Comparison of ENCODE assay signal across 11 mouse cellular contexts in genomic region chr11:120206069-120206668, GRCm38 (mm10). TPM values are rescaled to one million over a fixed set of nuclear protein-coding genes. Genes with fewer than 3 reads are reported as not detected.
DNase-seq lines count a peak whose midpoint lies in the region; ATAC-seq and TF ChIP-seq lines count a peak whose summit lies in the region.
"Had no signal": no experiment of that assay in that cellular context is flagged by ENCODE, and none has a peak within 500 bp of the region (broad histone marks: within the 10 kb centered on the region; RNA-seq: fewer than 3 reads in every experiment).

No protein-coding gene starts in this region.

- TF ChIP-seq POLR2A in heart, adult 2 months (IDR thresholded peaks at IDR 0.05; ENCODE audit: insufficient read depth, low read depth, low read length), result no peak

- H3K9ac ChIP-seq in heart, adult 2 months (ENCODE audit: low read depth, low read length), result no peak overlapping the region
- H3K9ac ChIP-seq in liver, postnatal 0 days (replicated peaks), result no peak overlapping the region
- H3K9ac ChIP-seq in liver, embryonic 11.5 days (ENCODE audit: low read depth, low read length), result no peak overlapping the region
- no peak overlapping the region for H3K9ac ChIP-seq in heart, postnatal 0 days (replicated peaks; ENCODE audit: low read depth, low read length)
- no peak overlapping the region for H3K9ac ChIP-seq in neural tube, embryonic 15.5 days (replicated peaks)

- no peak for TF ChIP-seq EP300 in heart, adult 2 months (IDR thresholded peaks at IDR 0.05; ENCODE audit: insufficient read depth, low read depth, low read length)
- no peak for TF ChIP-seq EP300 in liver, postnatal 0 days (IDR thresholded peaks at IDR 0.05; ENCODE audit: low read depth)
- peak; percentile 12; the same call in 1 of the 2 replicates for TF ChIP-seq EP300 in heart, postnatal 0 days (IDR thresholded peaks at IDR 0.05; ENCODE audit: low read depth)

- no peaks in the 10 kb centered on the region for H3K9me3 ChIP-seq in liver, postnatal 0 days (ENCODE audit: low read length)
- H3K9me3 ChIP-seq in liver, embryonic 11.5 days (ENCODE audit: control insufficient read depth, low read length), result no peaks in the 10 kb centered on the region; the same call in 1 of the 2 replicates
- no peaks in the 10 kb centered on the region for H3K9me3 ChIP-seq in heart, postnatal 0 days (replicated peaks; ENCODE audit: control insufficient read depth, low read length)
- H3K9me3 ChIP-seq in neural tube, embryonic 15.5 days (replicated peaks), result no peaks in the 10 kb centered on the region

- intact Hi-C loops in heart, adult 2 months (cut with DNase I), result loop anchor here (2.0 kb wide), 1 partner anchor 93 kb away; no protein-coding TSS in a partner anchor
- intact Hi-C loops in heart, postnatal 36 days (cut with DNase I), result loop anchor here (2.0 kb wide), 1 partner anchor 95 kb away; no protein-coding TSS in a partner anchor

- H3K36me3 ChIP-seq in heart, adult 2 months (ENCODE audit: control insufficient read depth, insufficient read depth, low read length), result no peaks in the 10 kb centered on the region
- no peaks in the 10 kb centered on the region for H3K36me3 ChIP-seq in liver, postnatal 0 days (replicated peaks; ENCODE audit: insufficient read depth, low read length)
- H3K36me3 ChIP-seq in liver, embryonic 11.5 days (ENCODE audit: control insufficient read depth, insufficient read depth, low read length), result no peaks in the 10 kb centered on the region
- H3K36me3 ChIP-seq in heart, postnatal 0 days (replicated peaks; ENCODE audit: control insufficient read depth, insufficient read depth, low read length), result no peaks in the 10 kb centered on the region
- H3K36me3 ChIP-seq in neural tube, embryonic 15.5 days, result no peaks in the 10 kb centered on the region

- peak overlapping the region; percentile 78 for H3K27ac ChIP-seq in heart, adult 2 months
- no peak overlapping the region for H3K27ac ChIP-seq in liver, postnatal 0 days (ENCODE audit: low read depth)
- no peak overlapping the region for H3K27ac ChIP-seq in liver, embryonic 11.5 days (ENCODE audit: low read depth, low read length)
- H3K27ac ChIP-seq in heart, postnatal 0 days (ENCODE audit: low read depth), result peak overlapping the region; percentile 83
- H3K27ac ChIP-seq in neural tube, embryonic 15.5 days (replicated peaks), result 0 out of 2 replicates have a peak overlapping the region, but pooled peaks have one; percentile 18

- peak; percentile 54 for ATAC-seq in liver, postnatal 0 days
- ATAC-seq in liver, embryonic 11.5 days (replicated peaks; ENCODE audit: low FRiP score), result no peak
- ATAC-seq in heart, postnatal 0 days (ENCODE audit: insufficient read depth, low read depth), result no peak
- no peak for ATAC-seq in neural tube, embryonic 15.5 days (ENCODE audit: low FRiP score)
- ATAC-seq: hindbrain, embryonic 16.5 days had no signal

- no peaks in the 10 kb centered on the region for H3K79me2 ChIP-seq in heart, adult 2 months (replicated peaks; ENCODE audit: control insufficient read depth, insufficient read depth, low read length)

- peaks cover 12% of the 10 kb centered on the region for H3K4me1 ChIP-seq in heart, adult 2 months (ENCODE audit: control insufficient read depth, insufficient read depth, low read length)
- peaks cover 9% of the 10 kb centered on the region for H3K4me1 ChIP-seq in liver, postnatal 0 days (ENCODE audit: insufficient read depth)
- 0 out of 2 replicates have a peak, but pooled peaks cover 2% of the 10 kb centered on the region for H3K4me1 ChIP-seq in liver, embryonic 11.5 days (replicated peaks; ENCODE audit: control insufficient read depth, insufficient read depth, low read length)
- H3K4me1 ChIP-seq in heart, postnatal 0 days (ENCODE audit: control insufficient read depth, insufficient read depth), result peaks cover 17% of the 10 kb centered on the region; the same call in 1 of the 2 replicates
- peaks cover 7% of the 10 kb centered on the region; the same call in 1 of the 2 replicates for H3K4me1 ChIP-seq in neural tube, embryonic 15.5 days

- no peak overlapping the region for H3K4me3 ChIP-seq in heart, adult 2 months
- H3K4me3 ChIP-seq in liver, postnatal 0 days (ENCODE audit: low read depth, low read length), result no peak overlapping the region
- no peak overlapping the region for H3K4me3 ChIP-seq in liver, embryonic 11.5 days (ENCODE audit: low read depth, low read length)
- H3K4me3 ChIP-seq in heart, postnatal 0 days (ENCODE audit: low read depth, low read length), result no peak overlapping the region
- no peak overlapping the region for H3K4me3 ChIP-seq in neural tube, embryonic 15.5 days (replicated peaks)

- TF ChIP-seq CTCF in heart, adult 2 months (IDR thresholded peaks at IDR 0.05), result peak; percentile 9; the same call in 1 of the 2 replicates
- TF ChIP-seq CTCF in liver, postnatal 0 days (IDR thresholded peaks at IDR 0.05; ENCODE audit: low read depth), result 0 out of 2 replicates have a peak, but pooled peaks have one; percentile 12
- no peak for TF ChIP-seq CTCF in heart, postnatal 0 days (IDR thresholded peaks at IDR 0.05; ENCODE audit: low read depth)

- no peaks in the 10 kb centered on the region for H3K27me3 ChIP-seq in heart, adult 2 months (ENCODE audit: control insufficient read depth, insufficient read depth, low read length)
- no peaks in the 10 kb centered on the region for H3K27me3 ChIP-seq in liver, postnatal 0 days (ENCODE audit: insufficient read depth, low read length)
- no peaks in the 10 kb centered on the region for H3K27me3 ChIP-seq in liver, embryonic 11.5 days (replicated peaks; ENCODE audit: control insufficient read depth, insufficient read depth, low read length)
- no peaks in the 10 kb centered on the region for H3K27me3 ChIP-seq in heart, postnatal 0 days (ENCODE audit: control insufficient read depth, insufficient read depth, low read length)
- no peaks in the 10 kb centered on the region for H3K27me3 ChIP-seq in neural tube, embryonic 15.5 days (replicated peaks)

- no peak overlapping the region for H3K4me2 ChIP-seq in liver, postnatal 0 days (ENCODE audit: low read depth, low read length)
- H3K4me2 ChIP-seq in liver, embryonic 11.5 days, result no peak overlapping the region
- no peak overlapping the region for H3K4me2 ChIP-seq in heart, postnatal 0 days (ENCODE audit: low read depth, low read length)
- no peak overlapping the region for H3K4me2 ChIP-seq in neural tube, embryonic 15.5 days
- H3K4me2 ChIP-seq: midbrain, embryonic 11.5 days had no signal

- no peak for DNase-seq in heart, adult 2 months
- no peak for DNase-seq in heart, postnatal 36 days
- DNase-seq in liver, postnatal 0 days, result peak; percentile 21
- no peak for DNase-seq in liver, embryonic 11.5 days (ENCODE audit: low spot score)
- DNase-seq in heart, postnatal 0 days (ENCODE audit: low spot score), result peak; percentile 16
- DNase-seq in adrenal gland, postnatal 4 days (ENCODE audit: low spot score in 2 of 2), result no peak
- no peak for DNase-seq in layer of hippocampus, postnatal 36 days
- DNase-seq: B cell, adult 2 months had no signal

- 42% methylated on average over 9 of the region's 9 CpGs for WGBS in heart, adult 2 months
- WGBS in liver, postnatal 0 days (ENCODE audit: insufficient replicate concordance), result 55% methylated on average over 9 of the region's 9 CpGs
- 70% methylated on average over 9 of the region's 9 CpGs for WGBS in liver, embryonic 11.5 days
- 43% methylated on average over 9 of the region's 9 CpGs for WGBS in heart, postnatal 0 days
- 60% methylated on average over 9 of the region's 9 CpGs for WGBS in neural tube, embryonic 15.5 days

RNA-seq across cellular contexts. Expression of gene Bahcc1, which starts 26.6 kb away (rescaled TPM):
- 1 to 10 TPM; 5.4 to 9.7 TPM for total RNA-seq in heart, adult 2 months (2021)
- polyA plus RNA-seq in heart, adult 2 months (2012; rRNA removed), result 5.9 and 6.4 TPM in 2 replicates
- 10 to 100 TPM in 1 of 2 experiments, 1 to 10 TPM in 1; 8.5 to 11.2 TPM for total RNA-seq in heart, postnatal 36 days (2021)
- 1.1 and 1.2 TPM in 2 replicates for polyA plus RNA-seq in liver, postnatal 0 days (2015; fragmentation: Nextera tagmentation; extraction: Ambion mirVana)
- polyA plus RNA-seq in liver, embryonic 11.5 days (2014; fragmentation: Nextera tagmentation; extraction: Ambion mirVana), result 6.7 and 8.8 TPM in 2 replicates
- 12.2 and 13.1 TPM in 2 replicates for total RNA-seq in heart, postnatal 0 days (2014; rRNA removed; ENCODE audit: low replicate concordance)
- polyA plus RNA-seq in heart, postnatal 0 days (2015; fragmentation: Nextera tagmentation; extraction: Ambion mirVana), result 2.8 and 3.5 TPM in 2 replicates
- 8.7 and 10.4 TPM in 2 replicates for polyA plus RNA-seq in neural tube, embryonic 15.5 days (2015; fragmentation: Nextera tagmentation; extraction: Ambion mirVana)
- 10 to 100 TPM; 25.3 to 26.7 TPM for total RNA-seq in adrenal gland, postnatal 4 days (2021)
- 10 to 100 TPM; 19.6 to 20.0 TPM for total RNA-seq in layer of hippocampus, postnatal 36 days (2021)

RNA-seq across cellular contexts. Expression of gene Slc38a10, which starts 55.0 kb away (rescaled TPM):
- 10 to 100 TPM; 83.1 to 89.6 TPM for total RNA-seq in heart, adult 2 months (2021)
- 84.5 and 128 TPM in 2 replicates for polyA plus RNA-seq in heart, adult 2 months (2012; rRNA removed)
- total RNA-seq in heart, postnatal 36 days (2021), result 10 to 100 TPM; 79.8 to 81.1 TPM
- 25.0 and 28.0 TPM in 2 replicates for polyA plus RNA-seq in liver, postnatal 0 days (2015; fragmentation: Nextera tagmentation; extraction: Ambion mirVana)
- polyA plus RNA-seq in liver, embryonic 11.5 days (2014; fragmentation: Nextera tagmentation; extraction: Ambion mirVana), result 59.4 and 64.5 TPM in 2 replicates
- 113 and 139 TPM in 2 replicates for total RNA-seq in heart, postnatal 0 days (2014; rRNA removed; ENCODE audit: low replicate concordance)
- 56.2 and 65.9 TPM in 2 replicates for polyA plus RNA-seq in heart, postnatal 0 days (2015; fragmentation: Nextera tagmentation; extraction: Ambion mirVana)
- polyA plus RNA-seq in neural tube, embryonic 15.5 days (2015; fragmentation: Nextera tagmentation; extraction: Ambion mirVana), result 107 and 112 TPM in 2 replicates
- total RNA-seq in adrenal gland, postnatal 4 days (2021), result 100 to 1,000 TPM; 132 to 147 TPM
- total RNA-seq in layer of hippocampus, postnatal 36 days (2021), result 10 to 100 TPM; 80.2 to 86.1 TPM

Comparison
In these comparisons a context has a peak if more than half of its experiments do, and no peak if none do; other contexts are left out.
1. DNase-seq: peak in liver, postnatal 0 days (single experiment) and heart, postnatal 0 days (single experiment); none in heart, adult 2 months (0 of 2), heart, postnatal 36 days (0 of 2), liver, embryonic 11.5 days (single experiment), adrenal gland, postnatal 4 days (0 of 2) and layer of hippocampus, postnatal 36 days (0 of 2).
2. H3K27ac ChIP-seq: peak in heart, adult 2 months (single experiment), heart, postnatal 0 days (single experiment) and neural tube, embryonic 15.5 days (single experiment); none in liver, postnatal 0 days (single experiment) and liver, embryonic 11.5 days (single experiment).